Mouse (Mus musculus): ENCODE results near the gene Adrm1.

Adrm1 gene

GRCm38 (mm10) chr2:180218677-180219076 is 47.4 kb downstream of the Adrm1 start:
- DNase-seq (ENCODE audit: low spot score) = no peak

- DNase-seq (ENCODE audit: low spot score) = no peak
These were observed 48.1 kb downstream of the Adrm1 start for GRCm38 (mm10) chr2:180219145-180219943.

- no peak for DNase-seq (ENCODE audit: low spot score)
These were observed 48.9 kb downstream of the Adrm1 start for GRCm38 (mm10) chr2:180220165-180220564.

DNA sequence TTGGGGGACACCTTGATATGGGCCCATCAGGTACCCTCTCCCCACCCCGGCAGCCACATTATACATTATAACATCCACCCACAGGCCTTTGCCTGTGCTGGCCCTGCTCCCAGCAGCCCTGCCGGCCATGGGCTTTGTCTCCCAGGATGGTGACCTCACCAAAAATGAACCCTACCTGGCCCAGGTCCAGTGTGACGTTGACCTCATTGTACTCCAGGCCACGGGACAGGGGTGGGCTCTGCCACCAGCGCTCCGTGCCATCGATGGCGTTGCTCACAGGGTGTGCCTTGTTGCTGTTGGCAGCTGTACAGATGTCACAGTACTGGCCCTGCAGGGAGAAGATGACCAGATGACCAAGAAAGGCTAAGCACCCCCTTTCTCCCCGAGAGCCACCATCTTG is 49.8 kb downstream of the Adrm1 start:
- no peak for DNase-seq (ENCODE audit: low spot score)

GRCm38 (mm10) chr2:180222250-180222649 is 51.0 kb downstream of the Adrm1 start:
- no peak for DNase-seq (ENCODE audit: low spot score)

DNA sequence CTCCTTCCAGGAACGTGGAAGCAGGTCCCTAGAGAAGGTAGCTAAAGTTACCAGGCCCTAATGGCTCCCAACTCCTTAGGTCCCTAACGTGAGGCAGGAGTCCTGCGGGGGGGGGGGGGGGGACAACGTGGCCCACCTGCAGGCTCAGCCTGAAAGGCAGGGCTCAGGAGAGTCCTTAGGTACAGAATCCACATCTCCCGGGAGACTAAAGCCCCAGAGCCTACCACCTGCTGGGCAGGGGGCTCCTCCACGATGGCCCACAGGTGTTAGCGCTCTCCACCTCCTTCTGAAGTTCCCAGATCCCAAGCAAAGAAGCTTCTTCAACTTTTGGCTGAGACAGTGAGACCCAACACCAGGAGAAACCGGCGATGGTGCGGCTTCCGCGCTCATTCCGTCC is 53.4 kb downstream of the Adrm1 start:
- DNase-seq (ENCODE audit: low spot score) = no peak

DNA sequence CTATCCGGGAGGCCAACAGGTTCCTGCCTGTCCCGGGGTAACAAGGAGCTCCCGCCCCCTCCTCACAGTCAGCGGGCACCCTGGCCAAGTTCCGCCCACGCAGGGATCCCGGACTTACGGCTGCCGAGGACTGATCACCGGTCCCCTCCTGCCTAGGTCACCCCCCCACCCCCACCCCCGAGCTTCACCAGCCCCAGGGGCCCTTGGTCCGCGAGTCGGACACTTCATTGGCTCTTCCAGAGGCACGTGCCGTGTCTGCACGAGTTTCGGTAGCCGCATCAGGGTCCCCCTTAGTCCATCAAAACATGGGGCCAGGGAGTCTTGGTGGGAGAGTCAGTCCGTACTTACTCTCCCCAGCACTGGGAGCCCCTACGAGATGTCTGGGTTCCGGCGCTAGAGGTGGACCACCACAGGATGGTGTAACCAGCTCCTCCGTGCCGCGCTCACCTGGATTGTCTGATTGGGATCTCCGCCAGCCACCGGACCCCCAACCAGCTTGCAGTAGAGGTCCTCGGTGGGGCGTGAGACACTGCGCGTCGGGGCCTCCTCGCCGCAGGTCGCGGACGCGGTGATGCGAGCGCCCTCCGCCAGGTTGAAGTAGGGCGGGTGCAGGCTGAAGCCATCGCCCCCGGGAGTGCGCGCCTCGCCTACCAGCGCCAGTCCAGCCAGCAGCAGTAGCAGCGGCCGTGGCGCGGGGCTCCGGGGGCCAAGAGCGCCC is 53.9 kb downstream of the Adrm1 start:
- peak; percentile 60 for DNase-seq (ENCODE audit: low spot score)

Measured in testis, postnatal 14 days (tissue).